Mouse (Mus musculus): ENCODE results near the gene Mc1r. TPM values are rescaled to one million over a fixed set of nuclear protein-coding genes. Genes with fewer than 3 reads are reported as not detected.

Mc1r gene
- polyA plus RNA-seq, 2 experiments, result 0.05 to 0.06 TPM

DNA sequence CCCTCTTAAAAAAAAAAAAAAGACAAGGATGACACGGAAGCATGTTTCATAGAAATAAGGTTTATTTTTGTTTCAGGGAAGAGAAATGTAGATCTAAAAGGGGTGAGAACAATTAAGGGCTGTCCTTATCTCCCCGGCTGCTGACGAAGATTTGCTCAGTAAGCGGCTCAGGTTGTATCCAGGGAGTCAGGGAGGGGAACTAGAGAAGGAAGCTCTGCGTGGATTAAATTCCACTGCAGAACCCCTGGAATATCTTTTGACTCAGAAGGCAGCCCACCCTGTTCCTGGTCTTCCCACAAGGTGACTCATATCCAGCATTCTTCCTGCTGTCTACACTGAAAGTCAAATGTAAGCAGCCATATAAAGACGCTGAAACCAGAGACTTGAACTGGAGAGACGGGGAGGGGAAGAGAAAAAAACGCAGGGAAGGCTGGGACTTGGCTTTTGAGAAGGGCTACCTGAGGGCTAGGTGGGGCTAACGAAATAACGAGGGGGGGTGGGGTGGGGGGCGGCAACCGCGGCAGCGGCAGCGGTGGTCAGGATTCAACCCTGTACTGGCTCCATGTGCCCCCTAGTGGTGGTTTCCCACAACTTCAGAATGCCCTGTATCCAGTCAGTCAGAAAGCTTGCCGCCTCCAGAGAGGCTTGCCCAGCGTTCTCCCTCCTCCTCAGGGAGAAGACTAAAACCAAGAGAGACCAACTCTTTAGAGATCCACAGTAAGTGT is 15.3 kb downstream of the Mc1r start:
- no peak overlapping the region for H3K9ac ChIP-seq (ENCODE audit: low read depth, low read length, severe bottlenecking)
- peaks cover 11% of the 10 kb centered on the region for H3K9me3 ChIP-seq (ENCODE audit: control insufficient read depth, low read length)
- H3K36me3 ChIP-seq (ENCODE audit: control insufficient read depth, insufficient read depth, low read length), result no peaks in the 10 kb centered on the region
- ATAC-seq (ENCODE audit: low FRiP score, low read depth) (no peak), DNase-seq (ENCODE audit: low spot score) (peak; percentile 67)
- WGBS, result 23% methylated on average over 12 of the region's 17 CpGs
- no peaks in the 10 kb centered on the region for H3K4me1 ChIP-seq (ENCODE audit: control insufficient read depth, insufficient read depth, low read length)
- no peak overlapping the region for H3K4me3 ChIP-seq (replicated peaks; ENCODE audit: low read length)
- peak overlapping the region; percentile 41 for H3K4me2 ChIP-seq (replicated peaks; ENCODE audit: low read depth, low read length, severe bottlenecking)
- H3K27me3 ChIP-seq (ENCODE audit: control insufficient read depth, insufficient read depth, low read length), result no peaks in the 10 kb centered on the region
- no peak for TF ChIP-seq POLR2A (IDR thresholded peaks at IDR 0.05; ENCODE audit: borderline replicate concordance, extremely low read depth, insufficient read depth, insufficient read length)
- H3K27ac ChIP-seq (replicated peaks; ENCODE audit: low read depth, low read length), result no peak overlapping the region

- WGBS, result 18% methylated on average over 3 of the region's 3 CpGs
- Histone ChIP-seq H3K9ac (ENCODE audit: low read depth, low read length, severe bottlenecking) (no peak overlapping the region), H3K4me2 (replicated peaks; ENCODE audit: low read depth, low read length, severe bottlenecking) (no peak overlapping the region), H3K36me3 (ENCODE audit: control insufficient read depth, insufficient read depth, low read length) (no peaks in the 10 kb centered on the region), H3K9me3 (ENCODE audit: control insufficient read depth, low read length) (peaks cover 16% of the 10 kb centered on the region), H3K27me3 (ENCODE audit: control insufficient read depth, insufficient read depth, low read length) (no peaks in the 10 kb centered on the region), H3K4me3 (replicated peaks; ENCODE audit: low read length) (no peak overlapping the region), H3K4me1 (ENCODE audit: control insufficient read depth, insufficient read depth, low read length) (no peaks in the 10 kb centered on the region), H3K27ac (replicated peaks; ENCODE audit: low read depth, low read length) (no peak overlapping the region)
- ATAC-seq (ENCODE audit: low FRiP score, low read depth), result no peak
- TF ChIP-seq POLR2A (IDR thresholded peaks at IDR 0.05; ENCODE audit: borderline replicate concordance, extremely low read depth, insufficient read depth, insufficient read length), result no peak
- no peak for DNase-seq (ENCODE audit: low spot score)
These were observed 15.9 kb downstream of the Mc1r start for GRCm38 (mm10) chr8:123422781-123423159.

DNA sequence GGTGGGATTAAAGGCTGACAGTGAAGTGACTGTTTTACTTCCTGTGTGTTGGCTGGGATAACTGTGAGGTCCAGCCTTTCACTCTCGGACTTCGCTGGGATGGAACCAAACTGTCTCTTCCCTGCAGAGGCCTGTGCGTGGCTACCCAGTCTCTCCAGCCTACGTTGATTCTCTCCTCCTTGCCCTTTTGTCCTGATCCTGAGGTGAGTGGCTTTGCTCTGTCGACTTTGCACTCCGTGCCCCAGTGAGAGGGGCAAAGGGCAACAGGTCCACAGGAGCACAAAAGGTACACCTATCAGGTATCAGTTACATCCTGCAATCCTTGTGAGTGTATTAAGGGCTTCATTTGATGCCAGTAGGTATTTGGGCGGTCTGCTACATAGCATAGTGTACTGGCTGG is 16.5 kb downstream of the Mc1r start, which contains the start of gene Def8:
Gene Def8, plus strand, starts transcription at position 87 of the 400 bp plus-strand sequence.
- Histone ChIP-seq H3K9ac (ENCODE audit: low read depth, low read length, severe bottlenecking) (no peak within 1 kb of the TSS), H3K27me3 (ENCODE audit: control insufficient read depth, insufficient read depth, low read length) (no peaks in the 10 kb centered on the region), H3K4me1 (ENCODE audit: control insufficient read depth, insufficient read depth, low read length) (no peaks in the 10 kb centered on the region), H3K4me3 (replicated peaks; ENCODE audit: low read length) (no peak within 1 kb of the TSS), H3K9me3 (ENCODE audit: control insufficient read depth, low read length) (peaks cover 23% of the 10 kb centered on the region), H3K4me2 (replicated peaks; ENCODE audit: low read depth, low read length, severe bottlenecking) (peak within 1 kb of the TSS; percentile 41), H3K27ac (replicated peaks; ENCODE audit: low read depth, low read length) (no peak within 1 kb of the TSS), H3K36me3 (ENCODE audit: control insufficient read depth, insufficient read depth, low read length) (no peaks in the 10 kb centered on the region)
- ATAC-seq (ENCODE audit: low FRiP score, low read depth) (no peak), DNase-seq (ENCODE audit: low spot score) (no peak)
- no peak for TF ChIP-seq POLR2A (IDR thresholded peaks at IDR 0.05; ENCODE audit: borderline replicate concordance, extremely low read depth, insufficient read depth, insufficient read length)
- WGBS, result 70% methylated on average over 7 of the region's 7 CpGs

DNA sequence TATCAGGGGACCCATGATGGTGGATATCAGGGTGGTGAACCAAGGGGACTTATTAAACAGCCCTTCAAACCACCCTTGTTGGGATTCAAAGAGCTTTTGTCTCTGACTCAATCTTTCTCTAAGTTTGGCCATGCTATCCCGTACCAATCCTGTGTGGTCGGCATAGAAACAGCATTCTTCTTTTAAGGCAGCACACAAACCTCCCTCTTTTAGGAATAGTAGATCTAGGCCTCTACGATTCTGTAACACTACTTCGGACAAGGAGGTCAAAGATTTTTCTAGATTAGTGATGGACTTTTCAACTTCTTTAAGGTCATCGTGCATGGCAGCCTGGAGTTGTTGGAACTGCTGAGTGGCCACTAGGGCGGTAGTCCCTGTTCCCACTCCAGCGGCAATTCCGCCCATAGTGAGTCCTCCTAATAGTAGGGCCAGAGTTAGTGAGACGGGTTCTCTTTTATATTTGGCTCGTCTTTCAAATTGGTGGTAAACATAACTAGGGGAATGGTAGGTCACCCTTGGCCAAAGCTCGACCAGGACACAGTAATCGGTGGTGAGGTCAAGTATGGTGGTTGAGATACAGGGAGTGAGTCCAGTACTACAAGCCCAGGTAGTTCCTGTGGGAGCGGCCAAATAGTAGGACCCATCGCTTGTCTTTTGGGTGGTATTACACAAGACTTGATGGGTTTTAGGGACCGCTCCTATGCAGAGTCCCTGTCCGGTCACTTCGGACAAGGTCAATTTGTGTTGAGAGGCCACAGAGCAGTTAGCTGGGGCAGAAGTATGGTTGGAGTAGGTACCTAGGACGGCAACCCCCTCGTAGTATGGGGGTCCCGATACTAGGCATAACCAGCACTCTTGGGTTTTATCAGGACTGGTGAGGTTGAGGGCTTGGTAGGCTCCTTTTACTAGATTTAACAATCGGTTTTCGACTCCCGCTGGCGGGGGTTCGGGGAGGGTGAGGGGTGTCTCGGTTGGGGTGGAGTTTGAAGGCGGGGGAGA is 19.9 kb downstream of the Mc1r start:
- H3K27ac ChIP-seq (replicated peaks; ENCODE audit: low read depth, low read length), result no peak overlapping the region
- no peaks in the 10 kb centered on the region for H3K4me1 ChIP-seq (ENCODE audit: control insufficient read depth, insufficient read depth, low read length)
- WGBS, result 94% methylated on average over 27 of the region's 27 CpGs
- DNase-seq (ENCODE audit: low spot score) (no peak), ATAC-seq (ENCODE audit: low FRiP score, low read depth) (no peak)
- H3K27me3 ChIP-seq (ENCODE audit: control insufficient read depth, insufficient read depth, low read length), result no peaks in the 10 kb centered on the region
- no peak for TF ChIP-seq POLR2A (IDR thresholded peaks at IDR 0.05; ENCODE audit: borderline replicate concordance, extremely low read depth, insufficient read depth, insufficient read length)
- no peak overlapping the region for H3K4me3 ChIP-seq (replicated peaks; ENCODE audit: low read length)
- H3K9ac ChIP-seq (ENCODE audit: low read depth, low read length, severe bottlenecking), result no peak overlapping the region
- H3K4me2 ChIP-seq (replicated peaks; ENCODE audit: low read depth, low read length, severe bottlenecking), result no peak overlapping the region
- H3K36me3 ChIP-seq (ENCODE audit: control insufficient read depth, insufficient read depth, low read length), result no peaks in the 10 kb centered on the region
- H3K9me3 ChIP-seq (ENCODE audit: control insufficient read depth, low read length), result peaks cover 36% of the 10 kb centered on the region

GRCm38 (mm10) chr8:123427639-123428275 is 20.9 kb downstream of the Mc1r start:
- Histone ChIP-seq H3K9ac (ENCODE audit: low read depth, low read length, severe bottlenecking) (no peak overlapping the region), H3K4me1 (ENCODE audit: control insufficient read depth, insufficient read depth, low read length) (no peaks in the 10 kb centered on the region), H3K27ac (replicated peaks; ENCODE audit: low read depth, low read length) (no peak overlapping the region), H3K27me3 (ENCODE audit: control insufficient read depth, insufficient read depth, low read length) (no peaks in the 10 kb centered on the region), H3K9me3 (ENCODE audit: control insufficient read depth, low read length) (peaks cover 40% of the 10 kb centered on the region), H3K4me2 (replicated peaks; ENCODE audit: low read depth, low read length, severe bottlenecking) (no peak overlapping the region), H3K4me3 (replicated peaks; ENCODE audit: low read length) (no peak overlapping the region), H3K36me3 (ENCODE audit: control insufficient read depth, insufficient read depth, low read length) (no peaks in the 10 kb centered on the region)
- TF ChIP-seq POLR2A (IDR thresholded peaks at IDR 0.05; ENCODE audit: borderline replicate concordance, extremely low read depth, insufficient read depth, insufficient read length), result no peak
- DNase-seq (ENCODE audit: low spot score), result no peak
- no peak for ATAC-seq (ENCODE audit: low FRiP score, low read depth)
- 97% methylated on average over 24 of the region's 24 CpGs for WGBS

All from limb, embryonic 14.5 days (tissue).